Mouse (Mus musculus) T-helper 17 cell (primary cell): ENCODE data around the gene Acot1.

Source experiments
- in situ Hi-C, 2 experiments: fragments of 300-600 bp; cut with MboI, MseI; formaldehyde crosslinking; loops; 1 replicate in 1 of 2; 2 replicates in 1 of 2; pipeline ENCODE4 v1.15.1; 2025; ENCODE audit warnings: high pct_unique_total_duplicates in 2 of 2

Gene Acot1

GRCm38 (mm10) chr12:84060946-84061345, 51.7 kb downstream of the Acot1 start:
- in situ Hi-C loops, result loop anchor here in 1 of 2 experiments (25.0 kb wide), 1 partner anchor 949 kb away; no protein-coding TSS in a partner anchor

GRCm38 (mm10) chr12:84062336-84062735, 53.0 kb downstream of the Acot1 start:
- in situ Hi-C loops, result loop anchor here in 1 of 2 experiments (25.0 kb wide), 1 partner anchor 950 kb away; no protein-coding TSS in a partner anchor

- in situ Hi-C loops, result loop anchor here in 1 of 2 experiments (25.0 kb wide), 1 partner anchor 951 kb away; no protein-coding TSS in a partner anchor
These were observed 53.9 kb downstream of the Acot1 start for GRCm38 (mm10) chr12:84063228-84063627.

DNA sequence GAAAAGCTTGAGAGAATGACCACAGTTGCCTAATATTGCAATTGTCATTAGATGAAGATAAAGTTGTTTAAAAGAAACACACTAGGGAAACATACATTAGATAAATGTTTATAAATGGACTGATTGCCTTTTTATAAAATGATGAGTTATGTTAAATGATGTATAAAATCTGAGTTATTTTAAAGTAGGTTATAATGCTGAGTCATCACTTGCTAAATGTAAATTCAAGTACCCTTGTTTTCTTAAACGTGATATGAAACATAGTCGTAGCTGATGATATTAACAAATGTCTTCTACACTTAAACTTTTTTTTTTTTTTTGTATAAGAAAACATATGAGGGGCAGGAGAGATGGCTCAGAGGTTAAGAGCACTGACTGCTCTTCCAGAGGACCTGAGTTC, 54.5 kb downstream of the Acot1 start:
- in situ Hi-C loops, result loop anchor here in 1 of 2 experiments (25.0 kb wide), 1 partner anchor 952 kb away; no protein-coding TSS in a partner anchor

DNA sequence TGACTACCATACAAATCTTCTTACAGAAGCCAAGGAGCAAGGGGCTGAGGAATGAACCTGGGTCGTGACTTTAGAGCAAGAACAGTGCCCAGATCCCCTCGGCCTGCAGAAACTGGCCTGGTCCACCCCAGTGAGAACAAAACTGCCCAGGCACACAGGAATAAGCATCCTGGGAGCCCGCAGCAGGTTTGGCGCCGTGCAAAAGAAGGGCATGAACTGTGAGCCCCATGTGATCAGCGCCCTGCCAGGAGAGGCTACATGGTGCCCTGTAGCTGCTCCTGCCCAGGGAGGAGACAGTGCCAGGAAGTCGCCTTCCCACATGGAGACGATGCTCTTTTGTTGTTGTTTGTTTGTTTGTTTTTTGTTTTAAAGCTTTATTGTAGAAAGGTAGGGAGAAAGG, 55.3 kb downstream of the Acot1 start:
- in situ Hi-C loops, result loop anchor here in 1 of 2 experiments (25.0 kb wide), 1 partner anchor 952 kb away; no protein-coding TSS in a partner anchor

DNA sequence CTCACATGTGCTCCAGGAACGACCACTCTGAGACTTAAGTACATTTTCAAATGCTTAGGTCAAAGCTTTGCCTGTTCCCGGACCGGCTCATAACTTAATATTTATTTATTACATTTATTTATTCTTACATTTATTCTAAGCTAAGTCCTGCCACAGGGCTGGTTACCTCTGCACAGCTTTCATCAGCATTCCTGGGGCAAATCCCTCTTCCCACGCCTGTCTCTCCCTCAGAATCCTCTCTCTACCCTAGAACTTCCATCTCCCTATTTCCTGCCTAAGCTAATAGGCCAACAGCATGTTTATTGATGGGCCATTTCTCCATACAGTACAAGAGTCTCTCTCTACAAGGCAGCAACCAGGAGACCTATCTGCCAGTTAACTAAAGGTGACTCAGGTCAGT, 58.5 kb downstream of the Acot1 start:
- in situ Hi-C loops, result loop anchor here in 1 of 2 experiments (25.0 kb wide), 1 partner anchor 955 kb away; no protein-coding TSS in a partner anchor
